Mouse (Mus musculus): ENCODE results near the gene Nadk.
"Not testable (repeated sequence)": the region's sequence is repeated elsewhere in the genome, so short reads cannot be mapped to it uniquely, and the experiment has no call there.

Nadk gene

DNA sequence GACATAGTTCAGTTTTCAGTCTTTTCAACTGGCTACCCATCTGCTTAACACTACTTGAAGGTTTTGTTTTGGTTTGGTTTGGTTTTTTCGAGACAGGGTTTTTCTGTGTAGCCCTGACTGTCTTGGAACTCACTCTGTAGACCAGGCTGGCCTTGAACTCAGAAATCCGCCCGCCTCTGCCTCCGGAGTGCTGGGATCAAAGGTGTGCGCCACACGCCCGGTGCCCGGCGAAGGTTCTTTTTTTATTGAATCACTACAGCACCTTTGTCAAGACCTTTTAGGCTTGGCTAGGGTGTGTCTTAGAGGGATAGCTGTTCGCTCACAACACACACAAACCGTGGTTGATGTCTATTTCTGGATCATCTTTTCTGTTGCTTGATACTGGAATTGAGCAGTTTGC, 8.1 kb downstream of the Nadk start:
- DNase-seq, result not testable (repeated sequence)

DNA sequence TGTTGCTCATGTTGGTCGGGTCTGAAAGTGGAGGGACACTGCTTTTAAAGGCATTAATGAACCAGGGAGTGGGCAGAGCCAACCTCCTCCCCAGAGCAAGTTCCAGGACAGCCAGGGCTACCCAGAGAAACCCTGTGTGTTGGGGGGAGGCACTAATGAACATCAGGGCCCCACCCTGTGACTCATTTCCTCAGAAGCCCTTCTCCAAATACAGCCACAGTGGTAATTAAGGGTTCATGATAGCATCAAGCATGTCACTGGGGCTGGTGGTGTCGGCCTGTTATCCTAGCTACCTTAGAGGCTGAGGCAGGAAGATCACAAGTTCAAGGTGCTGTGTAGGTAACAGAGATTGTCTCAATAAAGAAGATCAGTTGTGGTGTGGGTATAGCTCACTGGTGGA, 9.3 kb downstream of the Nadk start:
- no peak for DNase-seq

DNA sequence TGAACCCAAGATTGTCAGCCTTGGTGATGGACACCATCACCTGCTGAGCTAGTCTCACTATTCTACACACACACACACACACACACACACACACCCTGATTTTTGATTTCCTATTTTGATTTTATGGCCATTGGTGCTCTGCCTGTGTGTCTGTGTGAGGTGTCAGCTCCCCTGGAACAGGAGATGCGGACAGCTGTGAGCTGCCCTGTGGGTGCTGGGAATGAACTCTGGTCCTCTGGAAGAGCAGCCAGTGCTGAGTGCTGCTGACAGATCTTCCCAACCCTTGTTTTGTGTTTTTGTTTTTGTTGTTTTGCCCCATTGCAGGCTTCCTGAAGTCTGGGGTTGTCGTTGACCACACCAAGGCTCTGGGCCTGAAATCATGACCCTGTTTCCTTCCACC, 11.0 kb downstream of the Nadk start:
- DNase-seq, result no peak

DNA sequence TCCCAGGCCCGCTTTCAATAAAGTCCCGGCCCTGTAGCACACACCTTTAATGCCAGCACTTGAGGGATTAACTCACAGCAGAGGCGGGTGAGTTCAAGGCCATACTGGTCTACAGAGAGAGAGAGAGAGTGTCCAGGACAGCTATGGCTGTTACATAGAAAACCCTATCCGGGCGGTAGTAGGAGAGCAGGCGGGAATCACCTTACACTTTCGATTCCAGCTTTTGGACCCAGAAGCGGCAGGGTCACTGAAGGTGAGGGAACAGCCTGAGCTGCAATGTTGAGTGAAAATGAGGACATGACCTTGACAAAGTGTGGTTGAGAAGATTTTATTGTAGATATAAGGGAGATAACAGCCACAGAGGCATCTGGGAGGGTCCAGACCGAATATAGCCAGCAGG, 11.7 kb downstream of the Nadk start:
- no peak for DNase-seq

DNA sequence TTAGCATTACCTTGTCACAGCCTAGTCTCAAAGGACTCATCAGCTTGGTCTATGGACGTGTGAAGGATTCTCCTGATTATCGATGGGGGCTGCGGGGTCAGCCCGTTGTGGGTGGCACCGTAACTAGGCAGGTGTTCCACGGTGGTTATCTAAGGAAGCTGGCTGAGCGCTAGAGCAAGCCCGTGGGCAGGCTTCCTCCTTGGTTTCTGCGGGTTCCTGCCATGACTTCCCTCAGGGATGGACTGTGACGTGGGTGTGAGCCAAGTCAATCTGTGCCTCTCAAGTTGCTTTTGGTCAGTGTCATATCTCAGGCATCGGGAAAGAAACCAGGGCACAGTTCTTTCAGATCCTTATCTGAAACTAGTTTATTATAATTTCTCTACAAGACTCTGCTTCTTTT, 12.8 kb downstream of the Nadk start:
- no peak for DNase-seq

DNA sequence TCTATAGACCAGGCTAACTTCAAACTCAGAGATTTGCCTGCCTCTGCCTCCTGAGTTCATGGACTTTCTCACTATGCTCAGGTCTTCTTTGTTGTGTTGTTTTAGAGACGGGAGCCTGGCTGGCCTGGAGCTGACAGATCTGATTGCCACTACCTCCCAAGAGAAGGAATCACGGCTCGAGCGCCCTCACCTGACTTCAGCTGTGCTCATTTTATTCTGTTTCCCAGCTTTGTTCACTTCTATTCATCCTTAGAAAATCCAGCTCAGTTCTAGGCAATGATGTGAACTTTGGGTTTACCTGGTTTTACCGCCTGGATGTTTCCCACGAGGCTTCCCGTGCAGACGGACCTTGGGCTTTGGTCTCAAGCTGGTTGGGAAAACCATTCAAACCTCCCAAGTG, 13.3 kb downstream of the Nadk start:
- DNase-seq, result no peak

DNA sequence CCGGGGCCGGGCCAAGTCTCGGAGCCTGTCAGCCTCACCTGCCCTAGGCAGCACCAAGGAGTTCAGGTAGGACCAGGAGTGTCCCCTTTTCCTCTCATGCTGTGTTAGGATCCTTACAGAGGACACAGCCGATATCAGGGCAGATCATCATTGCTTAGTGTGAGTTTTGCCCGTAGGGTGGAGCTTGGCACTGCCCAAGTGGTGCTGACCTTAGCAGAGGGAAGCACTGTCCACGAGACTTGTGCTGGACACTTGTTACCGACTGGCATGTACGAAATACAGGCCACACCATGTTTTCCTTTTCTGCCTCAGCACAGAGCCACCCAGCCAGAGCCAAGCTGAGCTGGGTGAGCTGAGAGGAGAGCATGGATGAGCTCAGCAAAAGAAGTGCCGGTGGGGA, 15.0 kb downstream of the Nadk start:
- DNase-seq, result no peak

DNA sequence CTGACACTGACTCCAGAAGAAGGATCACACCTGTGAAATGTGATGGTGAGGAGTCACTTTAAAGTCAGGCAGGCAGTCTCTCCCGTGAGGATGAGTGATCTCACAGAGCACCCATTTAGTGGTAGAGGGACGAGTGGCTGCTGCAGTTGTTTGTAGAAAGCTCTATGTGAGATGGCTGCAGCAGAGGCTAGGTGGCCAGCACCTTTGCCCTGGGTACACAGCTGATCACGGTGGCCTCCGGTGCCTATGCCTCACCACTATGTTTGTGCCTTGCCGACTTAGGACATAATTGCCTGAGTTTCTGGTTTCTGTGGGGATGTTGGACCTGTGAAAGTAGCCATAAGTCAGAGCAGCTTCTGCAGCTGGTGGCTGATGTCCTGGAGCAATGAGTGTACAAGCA, 15.6 kb downstream of the Nadk start:
- DNase-seq, result no peak

DNA sequence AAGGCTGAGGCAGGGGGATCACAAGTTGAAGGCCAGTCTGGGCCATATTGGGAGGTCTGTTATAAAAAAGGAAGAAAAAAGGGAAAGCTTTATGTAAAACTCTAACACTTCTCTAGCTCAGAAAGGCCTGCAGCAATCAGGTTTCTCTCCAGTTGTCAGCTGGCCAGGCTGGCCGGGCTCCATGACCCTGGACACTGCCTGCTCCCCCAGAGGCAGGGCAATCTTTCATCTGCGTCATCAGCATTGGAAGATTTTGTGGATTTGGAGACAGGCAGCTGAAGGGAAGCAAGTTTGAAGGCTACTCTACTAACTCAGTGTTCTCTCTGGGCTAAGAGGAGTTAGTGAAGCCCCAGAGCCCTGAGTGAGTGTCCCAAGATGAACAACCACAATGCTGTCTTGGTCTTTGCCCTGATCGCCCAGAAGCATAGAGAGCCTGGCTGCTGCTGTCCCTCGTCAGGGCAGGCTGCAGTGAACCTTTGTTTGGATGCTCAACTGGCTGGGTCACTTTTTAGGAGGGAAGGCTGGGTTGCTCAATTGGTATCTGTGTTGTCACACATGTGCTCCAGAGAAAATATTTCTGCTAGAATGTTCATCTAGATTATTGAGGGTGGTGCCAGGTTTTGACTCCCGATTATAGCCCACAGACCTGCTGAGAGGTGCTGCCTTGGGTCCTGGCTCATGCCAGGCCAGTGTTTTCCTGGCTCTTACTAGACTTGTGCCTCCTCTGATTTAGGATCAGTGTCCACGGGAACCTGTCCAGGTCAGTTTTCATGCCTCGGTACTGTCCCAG, 16.4 kb downstream of the Nadk start:
- no peak for DNase-seq

DNA sequence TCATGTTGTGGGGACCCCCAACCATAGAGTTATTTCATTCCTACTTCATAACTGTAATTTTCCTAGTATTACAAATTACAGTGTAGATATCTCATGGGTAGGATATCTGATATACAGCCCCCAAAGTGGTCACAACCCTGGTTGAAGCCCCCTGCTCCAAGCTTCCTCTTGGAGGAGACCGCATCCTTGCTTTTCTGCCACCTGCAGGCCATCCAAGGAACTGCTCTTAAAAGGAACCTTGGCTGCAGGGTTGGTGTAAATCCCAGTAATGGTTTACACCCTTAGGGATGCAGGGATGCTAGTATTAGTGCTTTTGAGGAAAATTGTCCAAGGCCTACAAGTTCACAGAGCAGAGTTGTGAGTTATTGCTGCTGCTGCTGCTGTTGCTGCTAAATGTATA, 18.2 kb downstream of the Nadk start:
- DNase-seq, result peak; percentile 36 to 52

DNA sequence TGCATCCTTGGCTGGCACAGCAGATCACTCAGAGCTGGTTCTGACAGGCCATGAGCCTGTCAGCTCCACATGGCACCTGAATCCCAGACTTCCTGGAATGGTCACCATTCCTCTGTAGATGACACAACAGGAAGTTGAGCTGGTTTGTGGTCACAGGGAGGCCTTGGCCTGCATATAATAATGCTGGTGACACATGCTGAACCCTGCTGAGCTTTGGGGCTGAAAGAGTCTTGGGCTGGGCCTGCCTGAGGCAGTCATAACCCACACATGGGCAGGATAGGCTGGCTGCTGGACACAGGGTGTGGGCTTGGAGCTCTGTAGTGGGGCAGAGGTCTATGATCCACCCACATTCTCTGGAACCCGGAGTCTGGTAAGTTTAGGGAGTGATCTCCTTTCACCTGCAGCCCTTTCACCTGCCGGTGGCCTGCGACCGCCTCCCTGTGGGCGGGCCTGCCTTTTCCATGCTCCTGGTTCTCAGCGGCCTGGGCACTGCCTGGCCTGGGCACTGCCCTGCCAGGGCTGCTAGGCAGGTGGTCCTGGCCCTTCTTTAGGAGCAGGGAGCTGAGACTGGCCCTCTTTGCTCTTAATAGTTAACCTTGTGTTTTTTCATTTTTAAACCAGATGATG, 20.2 kb downstream of the Nadk start:
- no peak for DNase-seq

DNA sequence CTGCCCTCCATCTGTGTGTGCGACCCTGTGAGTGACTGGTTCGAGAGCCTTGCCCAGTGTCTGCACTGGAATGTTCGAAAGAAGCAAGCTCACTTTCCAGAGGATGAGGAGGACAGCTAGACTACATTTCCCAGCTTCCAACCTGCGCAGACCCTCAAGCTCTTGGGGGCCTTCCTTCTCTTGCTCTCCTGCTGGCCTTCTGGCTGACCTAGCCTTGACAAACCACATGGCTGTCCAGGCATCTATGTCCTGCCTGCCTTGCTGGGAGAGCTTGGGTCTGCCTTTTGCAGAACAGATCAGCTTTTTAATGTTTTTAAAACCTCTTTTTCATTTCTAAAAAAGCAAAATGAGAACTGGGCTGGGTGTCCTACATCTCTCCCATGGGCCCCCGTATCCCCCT, 27.2 kb downstream of the Nadk start:
- no peak for DNase-seq

DNA sequence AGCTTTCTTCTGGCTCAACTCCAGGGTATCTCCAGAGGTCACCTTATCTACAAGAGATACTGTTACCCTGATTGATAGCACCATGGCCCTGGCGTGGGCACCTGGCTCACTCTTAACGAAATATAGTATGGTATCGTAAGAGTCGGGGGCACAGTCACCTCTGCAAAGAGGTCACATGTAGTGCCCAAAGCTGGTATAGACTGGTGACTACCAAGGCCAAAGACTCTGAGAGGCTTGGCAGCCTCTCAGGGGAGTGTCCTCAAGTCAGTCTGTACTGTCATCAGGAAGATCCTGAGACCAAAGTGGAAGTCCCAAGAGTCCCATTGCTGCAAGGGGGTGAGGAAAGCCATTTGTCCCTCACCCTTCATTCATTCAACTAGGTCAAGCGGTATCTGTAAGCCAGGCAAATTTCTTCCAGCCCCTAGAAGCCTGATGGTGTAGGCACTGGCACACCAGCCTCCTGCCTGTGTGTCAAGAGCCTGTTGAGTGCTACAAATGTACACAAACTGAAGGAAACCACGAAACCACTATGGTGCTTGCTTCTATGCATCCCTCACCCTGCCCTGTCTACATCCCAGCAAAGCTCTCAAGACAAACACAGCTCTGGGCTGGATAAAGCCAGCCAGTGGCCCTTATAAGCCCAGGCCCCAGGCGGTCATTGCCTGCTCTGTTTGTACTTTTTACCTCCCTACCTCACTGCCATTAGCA, 29.0 kb downstream of the Nadk start:
- DNase-seq, result no peak

DNA sequence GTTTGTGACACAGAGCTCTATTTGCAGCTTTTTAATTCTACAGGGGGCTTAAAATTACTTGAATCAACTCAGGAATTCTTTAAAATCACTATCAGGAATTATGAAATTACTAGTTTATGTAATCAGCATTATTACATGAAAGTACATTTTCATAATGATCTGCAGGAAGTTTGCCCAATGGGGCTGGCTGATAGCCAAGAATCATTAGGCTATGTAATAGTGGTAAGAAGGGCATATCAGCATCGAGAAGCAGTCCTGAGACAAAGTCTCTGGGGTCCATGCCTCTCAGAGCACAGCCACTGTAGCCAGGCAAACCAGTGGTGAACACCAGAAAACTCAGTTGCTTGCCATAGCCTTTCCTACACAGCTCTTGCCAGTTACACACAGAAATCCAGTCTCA, 31.6 kb downstream of the Nadk start:
- no peak for DNase-seq

DNA sequence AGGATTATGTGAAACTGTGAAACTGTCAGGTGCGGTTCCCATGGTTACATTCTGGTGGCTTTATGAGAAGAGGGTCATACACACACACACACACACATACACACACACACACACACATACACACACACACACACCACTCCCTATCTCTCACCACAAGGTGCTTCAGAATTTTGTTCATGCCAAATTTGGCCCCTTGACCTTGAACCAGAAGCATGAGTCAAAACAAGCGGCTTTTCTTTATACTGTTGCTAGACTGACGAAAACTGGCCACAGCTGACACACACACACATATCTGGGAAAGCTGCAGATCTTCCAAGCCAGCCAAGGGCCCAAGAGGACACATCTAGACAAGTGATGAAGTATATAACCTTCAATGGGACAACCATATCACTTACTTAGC, 33.6 kb downstream of the Nadk start:
- no peak for DNase-seq

DNA sequence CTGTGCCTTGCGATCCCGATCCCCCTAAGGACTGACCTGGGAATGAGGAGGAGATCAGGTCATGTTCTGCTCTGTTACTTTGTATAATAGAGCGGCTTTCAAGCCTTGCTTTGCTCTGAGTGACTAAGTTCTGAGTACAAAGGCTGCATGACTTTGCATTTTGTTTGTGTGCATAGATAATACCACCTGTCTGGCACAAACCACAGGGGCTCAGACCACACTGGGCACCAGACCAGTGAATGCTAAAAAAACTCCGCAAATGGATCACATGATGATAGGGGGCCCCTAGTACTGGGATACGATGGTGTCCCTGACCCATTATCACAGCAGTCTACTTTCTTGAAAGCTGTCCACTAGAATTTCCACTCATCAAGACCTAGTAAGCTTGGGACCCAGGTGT, 34.4 kb downstream of the Nadk start:
- DNase-seq, result no peak

DNA sequence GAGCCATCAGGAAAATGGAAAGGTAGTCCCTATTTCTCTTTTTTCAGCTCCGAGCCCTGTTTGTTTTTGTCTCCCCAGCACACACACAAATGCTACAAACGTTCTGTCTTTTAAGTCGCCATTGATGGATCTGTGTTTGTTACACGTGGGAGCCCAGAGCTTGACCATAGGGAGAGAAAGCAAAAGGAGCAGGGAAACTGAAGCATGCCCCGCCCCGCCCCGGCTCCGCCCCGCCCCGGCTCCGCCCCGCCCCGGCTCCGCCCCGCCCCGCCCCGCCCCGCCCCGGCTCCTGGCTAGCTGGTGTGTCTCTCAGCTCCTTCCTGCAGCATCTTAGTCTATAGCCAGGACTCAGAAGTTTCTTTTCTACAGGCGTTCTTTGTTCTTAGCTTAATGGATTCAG, 36.4 kb downstream of the Nadk start:
- no peak for DNase-seq

DNA sequence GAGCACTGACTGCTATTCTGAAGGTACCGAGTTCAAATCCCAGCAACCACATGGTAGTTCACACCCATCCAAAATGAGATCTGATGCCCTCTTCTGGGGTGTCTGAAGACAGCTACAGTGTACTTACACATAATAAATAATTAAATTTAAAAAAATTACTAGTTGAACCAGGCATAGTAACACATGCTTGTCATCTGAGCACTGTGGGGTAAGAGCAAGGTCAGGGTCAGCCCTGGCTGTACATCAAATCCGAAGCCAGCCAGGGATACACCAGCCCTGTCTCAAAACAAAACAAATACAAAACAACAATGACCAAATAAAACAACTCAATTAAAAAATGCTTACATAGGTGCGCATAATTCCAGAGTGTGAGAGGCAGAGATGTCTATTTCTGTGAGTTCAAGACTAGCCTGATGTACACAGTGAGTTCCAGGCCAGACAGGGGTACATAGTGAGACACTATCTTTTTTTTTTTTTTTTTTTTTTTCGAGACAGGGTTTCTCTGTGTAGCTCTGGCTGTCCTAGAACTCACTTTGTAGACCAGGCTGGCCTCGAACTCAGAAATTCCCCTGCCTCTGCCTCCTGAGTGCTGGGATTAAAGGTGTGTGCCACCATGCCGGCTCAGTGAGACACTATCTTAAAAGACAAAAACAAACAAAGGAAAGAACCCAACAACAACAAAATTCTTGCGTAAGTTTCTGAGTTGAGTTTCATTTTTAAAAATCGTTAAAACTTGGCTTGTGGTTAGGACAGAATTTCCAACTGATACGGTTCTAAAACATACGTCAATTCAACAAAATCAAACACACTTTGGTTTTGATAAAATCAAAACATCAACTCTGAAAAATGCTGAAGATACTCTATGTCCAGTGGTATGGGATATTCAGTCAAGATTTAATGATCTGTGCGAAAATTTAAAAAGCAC, 38.0 kb downstream of the Nadk start:
- no peak for DNase-seq

DNA sequence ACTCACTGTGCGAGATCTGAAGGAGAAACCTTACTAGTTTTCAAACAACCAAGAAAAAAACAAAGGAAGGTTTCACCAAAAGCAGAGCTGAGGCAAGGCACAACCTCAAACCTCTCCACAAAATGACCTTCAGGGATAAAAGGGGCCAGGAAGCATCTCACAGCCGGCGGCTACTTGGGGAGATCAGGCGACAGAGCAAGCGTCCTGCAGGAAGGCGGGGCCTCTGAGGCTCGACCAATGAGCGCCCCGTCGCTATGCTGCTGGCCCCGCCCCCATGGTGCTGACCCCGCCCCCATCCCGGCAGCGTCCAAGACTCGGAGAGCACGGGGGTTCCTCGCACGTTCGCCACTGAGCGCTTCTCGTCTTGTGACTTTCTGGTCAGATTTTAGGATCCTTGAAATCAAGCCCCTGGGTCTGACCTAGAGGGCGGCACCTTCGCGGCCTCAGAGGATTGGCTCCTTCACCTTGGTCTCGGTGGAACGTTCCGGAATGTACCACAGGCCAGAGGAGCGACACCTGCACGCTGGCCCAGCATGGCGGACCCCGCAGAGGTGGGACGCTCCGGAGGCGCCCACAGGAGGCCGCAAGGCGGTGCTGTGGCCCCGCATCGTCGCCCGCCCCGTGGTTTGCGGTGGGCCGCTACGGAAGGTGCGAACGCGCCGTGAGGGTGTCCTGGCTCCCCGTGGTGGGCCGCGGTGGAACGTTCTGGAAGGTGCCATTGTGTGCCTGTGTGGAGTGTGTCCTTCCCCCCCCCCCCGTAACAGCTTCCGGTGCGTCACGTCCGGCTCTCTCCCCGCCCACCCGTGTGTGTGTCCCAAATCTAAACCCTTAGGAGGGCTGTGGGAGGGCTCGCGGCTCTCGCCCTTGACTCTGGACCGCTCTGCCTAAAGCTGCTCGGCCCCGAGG, 39.2 kb downstream of the Nadk start, which contains the start of gene Slc35e2:
Gene Slc35e2, plus strand, starts transcription at position 326 of the 906 bp plus-strand sequence.
- DNase-seq, result peak; percentile 90 to 92

DNA sequence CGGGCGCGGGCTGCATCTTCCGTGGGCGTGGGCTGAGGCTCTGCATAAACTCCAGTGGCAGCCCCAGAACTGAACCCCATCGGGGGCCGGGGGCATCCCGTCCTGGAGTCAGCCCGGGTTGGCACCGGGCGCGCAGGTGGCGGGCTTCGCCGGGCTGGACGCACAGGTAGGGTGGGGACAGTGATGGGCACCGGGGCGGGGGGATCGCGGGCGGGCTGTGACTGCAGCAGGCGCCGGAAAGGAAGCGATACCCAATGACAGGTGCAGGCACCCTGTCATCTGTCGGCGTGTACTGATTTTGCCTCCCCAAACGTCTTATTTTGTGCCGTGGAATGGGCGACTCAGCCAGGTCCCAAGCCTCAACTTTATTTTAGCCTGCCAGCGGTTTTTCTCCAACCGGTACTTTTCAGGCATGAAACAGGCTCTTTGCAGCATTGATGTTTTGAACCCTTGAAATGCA, 39.8 kb downstream of the Nadk start:
- DNase-seq, result no peak

DNA sequence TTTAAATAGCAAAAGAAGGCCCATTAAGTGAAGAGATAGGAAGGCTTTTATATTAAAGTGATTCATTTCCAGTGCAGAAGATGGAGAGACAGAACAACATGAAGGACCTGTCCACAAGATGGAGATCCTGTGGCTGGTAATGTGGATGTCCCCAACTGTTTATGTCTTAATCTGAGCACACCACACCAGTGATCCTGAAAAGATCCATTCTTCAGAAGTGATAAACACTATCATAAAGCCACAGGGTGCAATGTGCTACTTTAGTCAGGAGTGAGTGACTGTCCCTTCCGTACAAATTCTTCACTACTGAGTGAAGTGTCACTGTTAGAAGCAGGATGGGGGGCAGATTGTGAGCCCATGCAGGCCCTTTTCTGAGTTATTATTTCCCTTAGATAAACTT, 40.6 kb downstream of the Nadk start:
- DNase-seq, result no peak

DNA sequence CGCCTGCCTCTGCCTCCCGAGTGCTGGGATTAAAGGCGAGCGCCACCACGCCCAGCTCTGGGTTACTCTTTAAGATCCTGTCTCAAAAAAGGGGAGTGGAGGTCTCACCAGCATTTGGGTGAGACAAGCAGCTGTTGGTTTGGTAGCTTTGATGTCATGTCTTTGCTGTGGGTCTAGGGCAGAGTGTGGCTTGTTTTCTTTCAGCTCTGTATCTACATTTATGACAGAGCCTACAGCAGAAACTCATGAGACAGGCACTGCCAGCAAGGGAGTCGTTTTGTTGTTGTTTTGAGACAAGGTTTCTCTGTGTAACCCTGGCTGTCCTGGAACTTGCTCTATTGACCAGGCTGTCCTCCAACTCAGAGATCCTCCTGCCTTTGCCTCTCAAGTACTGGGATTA, 41.6 kb downstream of the Nadk start:
- DNase-seq, result peak in 1 of 2 experiments; percentile 26
